Mouse (Mus musculus) megakaryocyte, embryonic 14.5 days (primary cell): Measurements from ENCODE around the gene Rhof. TPM values are rescaled to one million over a fixed set of nuclear protein-coding genes. Genes with fewer than 3 reads are reported as not detected.
A peak's percentile ranks its signal among the peaks of the same experiment; 100 is the strongest.

Experiments used
- H3K27me3 ChIP-seq: replicated peaks from 2 replicates; pipeline ENCODE3; 2012; ENCODE audit warnings: inconsistent platforms
- H3K36me3 ChIP-seq: replicated peaks from 2 replicates; pipeline ENCODE3; 2012; ENCODE audit warnings: low read length, inconsistent platforms, mixed read lengths
- H3K4me1 ChIP-seq: 2 replicates; pipeline ENCODE4 v1.6.1; 2012; ENCODE audit warnings: inconsistent platforms
- H3K4me3 ChIP-seq: replicated peaks from 2 replicates; pipeline ENCODE3; 2012; ENCODE audit warnings: moderate library complexity, mild to moderate bottlenecking, inconsistent platforms
- H3K9me3 ChIP-seq: 2 replicates; pipeline ENCODE4 v1.6.1; 2012; ENCODE audit warnings: inconsistent platforms
- FLI1 ChIP-seq: IDR thresholded peaks from 2 replicates; pipeline ENCODE4 v1.6.1; 2012; ENCODE audit warnings: low read length, inconsistent platforms, mixed read lengths
- GATA1 ChIP-seq: IDR thresholded peaks from 3 replicates; pipeline ENCODE4 v1.6.1; 2012; ENCODE audit warnings: mixed read lengths, low read length, inconsistent platforms, borderline replicate concordance
- polyA plus RNA-seq: library from polyadenylated mRNA; stranded (reverse); fragments of >175 nt; gene quantifications from 2 replicates; pipeline ENCODE4 v1.2.3, GENCODE M21; 2012; ENCODE audit warnings: low replicate concordance; ENCODE audit not compliant: insufficient read depth

Gene Rhof
- polyA plus RNA-seq, 1 experiment = 61.2 TPM

DNA sequence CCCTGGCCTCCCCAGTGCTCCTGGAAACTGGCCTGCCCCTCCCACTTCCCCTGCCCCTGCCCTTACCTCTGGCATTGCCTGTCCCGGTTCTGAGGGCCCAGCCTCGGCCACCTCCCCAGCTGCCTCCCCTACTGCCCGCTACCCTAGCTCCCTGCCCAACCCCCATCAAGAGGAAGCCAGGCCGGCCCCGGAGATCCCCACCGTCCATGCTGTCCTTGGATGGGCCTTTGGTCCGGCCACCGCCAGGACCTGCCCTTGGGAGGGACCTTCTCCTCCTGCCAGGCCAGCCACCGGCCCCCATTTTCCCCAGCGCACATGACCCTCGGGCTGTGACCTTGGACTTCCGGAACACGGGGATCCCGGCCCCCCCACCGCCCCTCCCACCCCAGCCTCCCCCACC lies 27.8 kb upstream of the Rhof start:
- H3K4me3 ChIP-seq = no peak overlapping the region
- peaks cover 93% of the 10 kb centered on the region for H3K36me3 ChIP-seq
- H3K27me3 ChIP-seq = no peaks in the 10 kb centered on the region
- no peak for TF ChIP-seq FLI1
- TF ChIP-seq GATA1 = no peak
- H3K4me1 ChIP-seq = peaks cover 32% of the 10 kb centered on the region
- no peaks in the 10 kb centered on the region for H3K9me3 ChIP-seq

DNA sequence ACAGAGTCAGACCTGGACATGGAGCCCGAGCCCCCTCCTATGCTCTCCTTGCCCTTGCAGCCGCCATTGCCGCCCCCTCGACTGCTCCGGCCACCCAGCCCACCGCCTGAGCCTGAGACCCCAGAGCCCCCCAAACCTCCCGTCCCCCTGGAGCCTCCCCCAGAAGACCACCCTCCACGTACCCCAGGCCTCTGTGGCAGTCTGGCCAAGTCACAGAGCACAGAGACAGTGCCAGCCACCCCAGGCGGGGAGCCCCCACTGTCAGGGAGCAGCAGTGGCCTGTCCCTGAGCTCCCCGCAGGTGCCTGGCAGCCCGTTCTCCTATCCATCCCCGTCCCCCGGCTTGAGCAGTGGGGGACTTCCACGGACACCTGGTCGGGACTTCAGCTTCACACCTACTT lies 27.4 kb upstream of the Rhof start:
- Histone ChIP-seq H3K4me3 (no peak overlapping the region), H3K27me3 (no peaks in the 10 kb centered on the region), H3K4me1 (peaks cover 32% of the 10 kb centered on the region), H3K36me3 (peaks cover 96% of the 10 kb centered on the region), H3K9me3 (no peaks in the 10 kb centered on the region)
- no peak for TF ChIP-seq GATA1
- no peak for TF ChIP-seq FLI1

DNA sequence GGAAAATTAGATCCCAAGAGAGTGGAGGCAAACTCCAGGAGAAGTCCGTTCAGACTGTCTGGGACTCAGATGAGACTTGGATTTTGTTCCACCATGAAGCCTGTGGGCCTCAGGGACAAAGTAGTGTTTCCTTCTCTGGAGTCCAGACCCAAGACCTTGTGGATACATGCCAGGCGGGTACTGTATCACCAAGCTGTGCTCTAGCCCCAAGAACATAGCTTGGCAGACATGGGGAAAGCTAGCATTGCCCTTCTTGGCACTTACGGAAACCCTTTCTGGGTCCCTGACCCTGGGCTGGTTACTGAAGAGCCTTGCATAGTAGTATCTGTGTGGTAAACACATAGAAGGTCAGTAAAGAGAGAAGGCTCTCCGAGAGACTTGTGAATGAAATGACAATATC lies 27.0 kb upstream of the Rhof start:
- TF ChIP-seq FLI1 (no peak), GATA1 (no peak)
- H3K27me3 ChIP-seq = no peaks in the 10 kb centered on the region
- peaks cover 34% of the 10 kb centered on the region for H3K4me1 ChIP-seq
- H3K4me3 ChIP-seq = no peak overlapping the region
- H3K36me3 ChIP-seq = peaks cover 97% of the 10 kb centered on the region
- H3K9me3 ChIP-seq = no peaks in the 10 kb centered on the region

DNA sequence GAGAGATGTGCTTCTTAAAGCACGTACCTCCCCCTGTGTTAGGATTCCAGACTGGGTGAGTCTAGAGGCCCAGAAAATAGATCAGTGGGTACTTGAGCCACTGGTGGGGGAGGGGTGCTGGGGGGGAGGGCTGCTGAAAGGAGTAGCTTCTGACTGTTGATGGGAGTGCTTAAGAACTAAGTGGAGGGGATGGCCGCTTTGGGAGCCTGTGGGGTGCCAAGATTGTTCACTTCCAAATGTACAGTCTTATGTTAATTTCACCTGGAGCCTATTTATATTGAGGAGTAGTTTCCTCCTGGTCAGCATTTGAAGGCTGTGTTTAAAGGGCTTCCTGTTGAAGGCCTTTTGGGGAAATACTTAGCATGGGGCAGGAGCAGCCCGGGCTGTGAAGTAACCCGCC lies 25.5 kb upstream of the Rhof start:
- Histone ChIP-seq H3K4me3 (no peak overlapping the region), H3K36me3 (peaks cover 97% of the 10 kb centered on the region), H3K27me3 (no peaks in the 10 kb centered on the region), H3K9me3 (no peaks in the 10 kb centered on the region), H3K4me1 (peaks cover 38% of the 10 kb centered on the region)
- TF ChIP-seq FLI1 = no peak
- TF ChIP-seq GATA1 = no peak

DNA sequence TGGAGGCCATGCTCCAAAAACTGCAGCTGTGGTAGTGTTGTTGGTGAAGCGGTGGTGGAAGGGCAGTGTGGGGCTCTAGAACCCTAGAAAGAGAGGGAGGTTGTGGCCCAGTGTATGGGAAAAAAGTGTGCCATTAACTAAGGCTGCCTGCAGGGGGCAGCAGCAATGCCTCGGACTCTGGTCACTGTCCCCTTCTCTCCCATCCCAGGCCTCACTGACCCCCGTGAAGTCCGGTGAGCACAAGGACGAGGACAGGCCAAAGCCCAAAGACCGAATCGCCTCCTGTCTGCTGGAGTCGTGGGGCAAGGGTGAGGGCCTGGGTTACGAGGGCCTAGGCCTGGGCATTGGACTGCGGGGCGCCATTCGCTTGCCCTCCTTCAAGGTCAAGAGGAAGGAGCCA lies 24.3 kb upstream of the Rhof start:
- Histone ChIP-seq H3K9me3 (no peaks in the 10 kb centered on the region), H3K4me3 (no peak overlapping the region), H3K27me3 (no peaks in the 10 kb centered on the region), H3K4me1 (peaks cover 45% of the 10 kb centered on the region), H3K36me3 (peaks cover 97% of the 10 kb centered on the region)
- TF ChIP-seq GATA1 = no peak
- no peak for TF ChIP-seq FLI1

DNA sequence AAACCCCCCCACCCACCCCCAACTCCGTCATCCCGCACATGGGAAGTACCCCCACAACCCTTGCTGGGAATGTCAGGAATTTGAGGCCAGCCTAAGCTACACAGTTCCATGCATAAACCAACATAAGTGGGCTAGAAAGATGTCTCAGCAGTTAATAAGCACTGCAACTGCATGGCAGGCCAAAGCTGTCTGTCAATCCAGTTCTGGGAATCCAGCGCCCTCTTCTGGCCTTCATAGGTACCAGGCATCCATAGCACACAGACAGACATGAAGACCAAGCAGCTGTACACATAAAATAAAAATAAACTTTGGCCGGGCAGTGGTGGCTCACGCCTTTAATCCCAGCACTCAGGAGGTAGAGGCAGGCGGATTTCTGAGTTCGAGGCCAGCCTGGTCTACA lies 22.9 kb upstream of the Rhof start:
- Histone ChIP-seq H3K4me3 (no peak overlapping the region), H3K4me1 (peaks cover 47% of the 10 kb centered on the region), H3K9me3 (no peaks in the 10 kb centered on the region), H3K27me3 (no peaks in the 10 kb centered on the region), H3K36me3 (peaks cover 97% of the 10 kb centered on the region)
- TF ChIP-seq FLI1 (no peak), GATA1 (no peak)

DNA sequence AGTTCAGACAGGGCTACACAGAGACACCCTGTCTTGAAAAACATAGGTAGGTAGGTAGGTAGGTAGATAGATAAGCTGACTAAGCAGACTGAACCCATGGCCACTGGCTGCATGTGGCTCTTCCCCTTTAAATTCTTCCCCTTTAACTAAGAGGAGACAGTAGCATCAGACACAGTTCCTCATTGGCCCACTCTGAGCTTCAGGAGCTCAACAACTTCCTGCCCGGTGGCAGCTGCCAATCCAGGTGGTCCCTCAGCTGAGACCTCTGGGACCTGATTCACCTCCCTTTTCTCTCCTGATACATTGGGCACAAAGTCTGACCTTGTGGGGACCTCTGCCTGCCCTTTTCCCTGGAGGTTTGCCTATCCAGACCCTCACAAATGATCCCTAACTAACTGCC lies 20.4 kb upstream of the Rhof start:
- TF ChIP-seq FLI1 (no peak), GATA1 (no peak)
- Histone ChIP-seq H3K36me3 (peaks cover 95% of the 10 kb centered on the region), H3K9me3 (no peaks in the 10 kb centered on the region), H3K4me1 (peaks cover 68% of the 10 kb centered on the region), H3K27me3 (no peaks in the 10 kb centered on the region), H3K4me3 (no peak overlapping the region)

DNA sequence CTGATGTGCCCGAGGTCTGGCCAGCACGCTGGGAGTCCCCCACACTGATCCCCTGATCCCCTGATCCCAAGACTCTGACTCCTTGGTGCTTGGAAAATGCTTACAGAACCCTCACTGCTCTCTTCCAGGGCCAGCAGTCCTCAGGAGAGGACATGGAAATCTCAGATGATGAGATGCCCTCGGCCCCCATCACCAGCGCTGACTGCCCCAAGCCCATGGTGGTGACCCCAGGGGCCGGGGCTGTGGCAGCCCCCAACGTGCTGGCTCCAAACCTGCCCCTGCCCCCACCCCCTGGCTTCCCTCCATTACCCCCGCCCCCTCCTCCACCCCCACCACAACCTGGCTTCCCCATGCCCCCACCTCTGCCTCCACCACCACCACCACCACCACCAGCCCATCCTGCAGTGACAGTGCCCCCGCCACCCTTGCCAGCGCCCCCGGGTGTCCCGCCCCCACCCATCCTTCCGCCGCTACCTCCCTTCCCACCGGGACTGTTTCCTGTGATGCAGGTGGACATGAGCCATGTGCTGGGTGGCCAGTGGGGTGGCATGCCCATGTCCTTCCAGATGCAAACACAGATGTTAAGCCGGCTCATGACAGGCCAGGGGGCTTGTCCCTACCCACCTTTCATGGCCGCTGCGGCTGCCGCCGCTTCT lies 19.3 kb upstream of the Rhof start:
- Histone ChIP-seq H3K36me3 (peaks cover 95% of the 10 kb centered on the region), H3K4me1 (peaks cover 69% of the 10 kb centered on the region), H3K4me3 (peak overlapping the region; percentile 18), H3K27me3 (no peaks in the 10 kb centered on the region), H3K9me3 (no peaks in the 10 kb centered on the region)
- no peak for TF ChIP-seq FLI1
- TF ChIP-seq GATA1 = no peak

DNA sequence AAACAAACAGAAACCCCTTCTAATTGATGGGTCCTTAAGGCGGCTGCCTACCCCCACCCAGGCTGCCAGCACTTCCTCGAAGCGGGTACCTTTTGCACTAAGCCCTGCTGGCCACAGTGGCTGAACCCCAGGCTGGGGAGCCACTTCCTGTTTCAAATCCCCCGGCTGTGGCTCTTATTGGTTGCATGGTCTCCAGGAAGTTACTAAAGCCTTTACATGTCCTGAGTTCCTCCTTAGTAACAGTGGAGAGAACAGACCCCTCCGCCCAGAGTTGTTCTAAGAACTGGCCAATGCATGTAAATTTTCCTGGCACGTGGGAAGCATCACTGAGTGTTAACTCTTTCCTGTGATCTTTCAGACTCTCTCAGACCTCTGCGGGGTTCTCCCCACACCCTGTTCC lies 18.6 kb upstream of the Rhof start:
- peak overlapping the region; percentile 90 for H3K4me3 ChIP-seq
- peaks cover 95% of the 10 kb centered on the region for H3K36me3 ChIP-seq
- H3K9me3 ChIP-seq = no peaks in the 10 kb centered on the region
- TF ChIP-seq GATA1 (no peak), FLI1 (no peak)
- H3K4me1 ChIP-seq = peaks cover 74% of the 10 kb centered on the region
- no peaks in the 10 kb centered on the region for H3K27me3 ChIP-seq

DNA sequence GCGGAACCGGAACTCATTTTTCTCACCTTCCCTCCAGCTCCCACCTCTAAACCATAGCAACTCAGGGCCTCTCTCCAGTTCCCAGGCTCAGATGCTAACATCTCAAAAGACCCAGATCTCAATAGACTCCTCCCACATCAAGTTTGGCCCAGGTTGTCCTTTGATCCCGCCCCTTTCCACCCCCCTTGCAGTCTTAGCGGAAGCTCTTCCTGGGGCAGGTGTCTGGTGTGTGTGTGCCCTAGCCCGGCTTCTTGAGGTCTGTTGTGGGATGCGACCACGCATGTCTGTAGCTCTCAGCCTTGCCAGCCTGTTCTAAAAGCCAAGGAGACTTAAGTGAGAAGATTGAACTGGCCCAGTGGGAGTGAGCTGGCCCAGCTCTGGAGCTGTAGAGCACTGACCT lies 18.1 kb upstream of the Rhof start:
- TF ChIP-seq FLI1 (no peak), GATA1 (no peak)
- H3K4me1 ChIP-seq = peaks cover 79% of the 10 kb centered on the region

More for the DNA sequence above, 18.1 kb upstream of the Rhof start:
- Histone ChIP-seq H3K4me3 (peak overlapping the region; percentile 90), H3K9me3 (no peaks in the 10 kb centered on the region), H3K36me3 (peaks cover 96% of the 10 kb centered on the region), H3K27me3 (no peaks in the 10 kb centered on the region)
